Mouse (Mus musculus) hindbrain, embryonic 14.5 days (tissue): Measurements from ENCODE around the gene Sash1. TPM values are rescaled to one million over a fixed set of nuclear protein-coding genes. Genes with fewer than 3 reads are reported as not detected.

ENCODE experiments used
- ATAC-seq: fragments of 200-750 bp; cut with Nextera tagmentation; 2 replicates; pipeline ENCODE4 v1.8.0; 2017; ENCODE audit warnings: moderate number of reproducible peaks, mild to moderate bottlenecking, moderate TSS enrichment, moderate library complexity; ENCODE audit not compliant: low FRiP score
- DNase-seq: peaks from one replicate; pipeline ENCODE4 v3.0.0-alpha.2; 2015; ENCODE audit warnings: low spot score
- H3K27ac ChIP-seq: fragments of 300-500 bp; sonication (generic); 2 replicates; pipeline ENCODE4 v1.5.1; 2014; ENCODE audit warnings: mild to moderate bottlenecking, moderate library complexity
- H3K27me3 ChIP-seq: fragments of 300-500 bp; sonication (generic); 2 replicates; pipeline ENCODE4 v1.6.1; 2014; ENCODE audit warnings: mild to moderate bottlenecking, low read length, mixed read lengths; ENCODE audit not compliant: control insufficient read depth, insufficient read depth
- H3K36me3 ChIP-seq: fragments of 300-500 bp; sonication (generic); replicated peaks from 2 replicates; pipeline ENCODE4 v1.6.1; 2014; ENCODE audit not compliant: control insufficient read depth, insufficient read depth
- H3K4me1 ChIP-seq: fragments of 300-500 bp; sonication (generic); replicated peaks from 2 replicates; pipeline ENCODE4 v1.6.1; 2014; ENCODE audit warnings: antibody characterized with exemption, low read length, mixed read lengths; ENCODE audit not compliant: control insufficient read depth, insufficient read depth
- H3K4me2 ChIP-seq: fragments of 300-500 bp; sonication (generic); replicated peaks from 2 replicates; pipeline ENCODE4 v1.6.1; 2014; ENCODE audit warnings: mild to moderate bottlenecking, moderate library complexity
- H3K4me3 ChIP-seq: fragments of 300-500 bp; sonication (generic); replicated peaks from 2 replicates; pipeline ENCODE4 v1.5.1; 2014; ENCODE audit warnings: mild to moderate bottlenecking, low read length
- H3K9ac ChIP-seq: fragments of 300-500 bp; sonication (generic); 2 replicates; pipeline ENCODE4 v1.6.1; 2014
- H3K9me3 ChIP-seq: fragments of 300-500 bp; sonication (generic); 2 replicates; pipeline ENCODE4 v1.6.1; 2016; ENCODE audit warnings: low read length; ENCODE audit not compliant: control insufficient read depth
- WGBS: fragments of 180-500 bp; shearing (Covaris S2); extraction: QIAGEN DNeasy Blood & Tissue Kit; methylation state at CpG from one replicate; pipeline ENCODE4 v1.1.7; 2014; 5-methylcytosine and 5-hydroxymethylcytosine counted together
- polyA plus RNA-seq: library from polyadenylated mRNA; unstranded; fragments of >200 nt; fragmentation: Nextera tagmentation; extraction: Ambion mirVana; gene quantifications from 2 replicates; pipeline ENCODE4 v1.2.1, GENCODE M21; 2014

Sash1 gene
- polyA plus RNA-seq, 1 experiment from 2014 or later: 5.3 TPM

DNA sequence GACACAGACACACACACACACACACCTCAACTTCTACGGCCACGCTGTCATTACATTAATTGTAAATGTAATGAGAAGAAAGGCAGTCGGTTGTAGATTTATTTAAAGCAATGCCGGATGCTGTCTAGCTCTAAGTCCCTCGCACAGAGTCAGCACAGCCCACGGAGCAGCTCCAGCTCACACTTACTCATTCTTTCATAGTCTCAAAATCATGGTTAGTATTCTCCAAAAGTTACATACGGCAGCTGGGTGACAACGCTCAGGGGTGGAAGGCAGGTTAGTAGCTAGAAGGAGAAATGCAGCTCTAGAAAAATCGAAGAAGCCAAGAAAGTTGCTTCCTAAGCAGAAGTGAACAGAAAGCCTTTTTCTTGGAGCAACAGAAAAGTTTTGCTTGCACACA is 124.2 kb downstream of the Sash1 start:
- Histone ChIP-seq H3K4me2 (peak overlapping the region; percentile 52), H3K27ac (peak overlapping the region; percentile 67), H3K27me3 (no peaks in the 10 kb centered on the region), H3K4me3 (peak overlapping the region; percentile 24), H3K9me3 (no peaks in the 10 kb centered on the region), H3K4me1 (peaks cover 46% of the 10 kb centered on the region), H3K9ac (peak overlapping the region; percentile 49), H3K36me3 (no peaks in the 10 kb centered on the region)
- DNase-seq: no peak
- WGBS: 49% methylated on average over 9 of the region's 9 CpGs
- no peak for ATAC-seq

- peak overlapping the region; percentile 57 for H3K27ac ChIP-seq
- H3K36me3 ChIP-seq: no peaks in the 10 kb centered on the region
- H3K27me3 ChIP-seq: no peaks in the 10 kb centered on the region
- peaks cover 47% of the 10 kb centered on the region for H3K4me1 ChIP-seq
- no peaks in the 10 kb centered on the region for H3K9me3 ChIP-seq
- 11% methylated on average over 4 of the region's 4 CpGs for WGBS
- H3K4me3 ChIP-seq: peak overlapping the region; percentile 24; the same call in 1 of the 2 replicates
- DNase-seq: peak; percentile 68
- peak overlapping the region; percentile 52 for H3K4me2 ChIP-seq
- no peak overlapping the region for H3K9ac ChIP-seq
- peak; percentile 56 for ATAC-seq
These were observed 125.3 kb downstream of the Sash1 start for GRCm38 (mm10) chr10:8760598-8760997.

DNA sequence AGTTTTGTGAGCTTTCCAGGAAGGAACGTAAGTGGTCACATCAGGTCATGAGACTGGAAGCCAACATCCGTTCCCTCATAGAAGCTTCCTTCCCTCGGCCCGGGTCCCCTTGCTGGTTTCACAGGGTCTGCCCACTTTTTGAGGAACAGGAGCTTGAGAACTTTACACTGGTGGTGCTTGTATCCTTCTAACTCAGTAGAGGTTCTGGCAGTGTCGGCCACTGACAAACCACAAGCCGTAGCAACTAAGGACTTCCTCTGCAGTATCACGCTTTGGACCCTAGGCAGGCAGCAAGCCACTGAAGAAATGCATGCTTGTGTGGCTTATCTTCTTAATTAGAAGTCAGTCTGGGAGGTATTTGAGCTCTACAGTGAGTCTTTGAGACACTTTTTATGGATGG is 126.6 kb downstream of the Sash1 start:
- WGBS: 86% methylated on average over 7 of the region's 7 CpGs
- H3K4me1 ChIP-seq: peaks cover 47% of the 10 kb centered on the region
- H3K27ac ChIP-seq: no peak overlapping the region
- no peaks in the 10 kb centered on the region for H3K9me3 ChIP-seq
- H3K4me2 ChIP-seq: peak overlapping the region; percentile 55
- DNase-seq (no peak), ATAC-seq (no peak)
- H3K36me3 ChIP-seq: no peaks in the 10 kb centered on the region
- H3K4me3 ChIP-seq: no peak overlapping the region
- no peak overlapping the region for H3K9ac ChIP-seq
- H3K27me3 ChIP-seq: no peaks in the 10 kb centered on the region

DNA sequence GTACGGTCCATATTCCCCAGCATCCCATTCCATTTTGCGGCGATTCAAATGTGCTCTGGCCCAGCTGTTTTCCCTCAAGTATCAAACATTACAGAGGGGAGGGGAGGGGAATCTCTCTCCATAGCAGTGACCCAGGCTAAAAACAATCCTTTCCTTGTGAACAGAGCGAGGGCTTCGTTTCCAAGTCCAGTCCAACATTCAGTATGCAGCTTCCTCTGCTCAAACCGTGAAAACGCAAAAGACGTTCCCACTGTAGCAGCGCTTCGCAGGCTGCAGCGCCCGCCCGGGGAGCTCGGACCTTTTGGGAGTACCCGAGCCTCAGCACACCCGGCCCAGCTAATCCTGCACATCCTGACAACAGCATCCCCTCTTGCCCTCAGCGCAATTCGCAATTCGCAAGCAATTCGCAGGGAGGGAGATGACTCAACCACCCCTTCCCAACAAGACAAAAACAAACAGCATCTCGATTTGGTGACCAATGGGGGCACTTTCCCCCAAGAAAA is 128.4 kb downstream of the Sash1 start:
- H3K4me3 ChIP-seq: peak overlapping the region; percentile 27
- peak overlapping the region; percentile 55 for H3K4me2 ChIP-seq
- WGBS: 11% methylated on average over 21 of the region's 21 CpGs
- peak; percentile 41; the same call in 1 of the 2 replicates for ATAC-seq
- H3K27ac ChIP-seq: peak overlapping the region; percentile 82
- peaks cover 36% of the 10 kb centered on the region for H3K4me1 ChIP-seq
- DNase-seq: peak; percentile 47
- peak overlapping the region; percentile 61 for H3K9ac ChIP-seq
- H3K27me3 ChIP-seq: no peaks in the 10 kb centered on the region
- H3K36me3 ChIP-seq: no peaks in the 10 kb centered on the region
- H3K9me3 ChIP-seq: no peaks in the 10 kb centered on the region

- H3K4me1 ChIP-seq: peaks cover 29% of the 10 kb centered on the region
- no peaks in the 10 kb centered on the region for H3K27me3 ChIP-seq
- H3K9ac ChIP-seq: peak overlapping the region; percentile 61
- WGBS: 66% methylated on average over 11 of the region's 11 CpGs
- ATAC-seq (no peak), DNase-seq (no peak)
- peak overlapping the region; percentile 82 for H3K27ac ChIP-seq
- H3K4me3 ChIP-seq: peak overlapping the region; percentile 27; the same call in 1 of the 2 replicates
- H3K9me3 ChIP-seq: no peaks in the 10 kb centered on the region
- H3K36me3 ChIP-seq: no peaks in the 10 kb centered on the region
- peak overlapping the region; percentile 55 for H3K4me2 ChIP-seq
These were observed 129.1 kb downstream of the Sash1 start for GRCm38 (mm10) chr10:8756604-8757354.

DNA sequence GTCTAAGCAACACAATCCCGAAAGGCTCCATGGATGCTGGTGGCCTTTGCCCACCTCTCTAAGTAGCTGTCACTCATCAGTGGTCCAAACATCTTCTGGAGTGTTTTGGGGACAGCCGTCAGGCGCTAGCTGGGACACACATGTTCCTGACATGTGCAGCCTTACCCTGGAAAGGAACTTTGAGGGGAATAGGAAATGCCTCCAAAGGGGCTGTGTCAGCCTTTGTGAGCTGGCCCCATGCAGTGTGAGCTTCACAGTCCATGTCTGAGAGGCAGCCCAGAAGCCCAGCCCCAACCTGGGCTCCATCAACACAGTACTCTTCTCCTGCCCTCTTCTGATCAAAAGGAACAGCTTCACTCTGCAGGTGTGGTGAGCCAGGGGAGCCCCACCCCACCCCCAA is 132.5 kb downstream of the Sash1 start:
- no peaks in the 10 kb centered on the region for H3K27me3 ChIP-seq
- DNase-seq (no peak), ATAC-seq (no peak)
- no peak overlapping the region for H3K4me2 ChIP-seq
- H3K36me3 ChIP-seq: peaks cover 5% of the 10 kb centered on the region; the same call in 1 of the 2 replicates
- no peaks in the 10 kb centered on the region for H3K9me3 ChIP-seq
- WGBS: 90% methylated on average over 3 of the region's 3 CpGs
- H3K9ac ChIP-seq: no peak overlapping the region
- H3K27ac ChIP-seq: no peak overlapping the region
- H3K4me3 ChIP-seq: no peak overlapping the region
- H3K4me1 ChIP-seq: peaks cover 17% of the 10 kb centered on the region

DNA sequence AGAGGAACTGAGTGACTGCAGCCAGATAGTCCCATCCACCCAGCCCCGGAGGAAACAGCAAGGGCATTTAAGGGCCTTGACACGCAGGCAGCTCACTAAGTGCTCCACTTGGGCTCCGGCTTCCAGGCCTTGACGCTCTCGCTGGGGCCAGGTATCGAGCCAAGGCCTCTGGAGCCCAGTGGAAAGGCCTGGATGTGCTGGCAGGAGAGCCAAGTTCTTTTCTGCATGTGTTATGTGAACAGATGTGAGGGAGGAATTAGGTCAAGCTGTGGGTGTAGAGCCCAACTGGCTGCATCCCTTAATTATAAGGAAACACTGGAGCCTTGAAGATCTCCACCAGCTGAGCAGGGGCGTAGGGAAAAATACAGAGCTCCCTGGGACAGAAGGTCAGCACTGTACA is 133.4 kb downstream of the Sash1 start:
- Histone ChIP-seq H3K4me2 (no peak overlapping the region), H3K9ac (no peak overlapping the region), H3K27ac (no peak overlapping the region), H3K4me1 (peaks cover 9% of the 10 kb centered on the region), H3K36me3 (peaks cover 5% of the 10 kb centered on the region; the same call in 1 of the 2 replicates), H3K4me3 (no peak overlapping the region), H3K9me3 (no peaks in the 10 kb centered on the region), H3K27me3 (no peaks in the 10 kb centered on the region)
- no peak for DNase-seq
- WGBS: 59% methylated on average over 7 of the region's 7 CpGs
- ATAC-seq: no peak

- Histone ChIP-seq H3K4me1 (no peaks in the 10 kb centered on the region), H3K27ac (0 out of 2 replicates have a peak overlapping the region, but pooled peaks have one; percentile 0), H3K4me2 (no peak overlapping the region), H3K27me3 (no peaks in the 10 kb centered on the region), H3K9me3 (no peaks in the 10 kb centered on the region), H3K36me3 (peaks cover 5% of the 10 kb centered on the region; the same call in 1 of the 2 replicates), H3K4me3 (no peak overlapping the region), H3K9ac (no peak overlapping the region)
- WGBS: 43% methylated on average over 11 of the region's 11 CpGs
- peak; percentile 35; the same call in 1 of the 2 replicates for ATAC-seq
- DNase-seq: no peak
These were observed 136.3 kb downstream of the Sash1 start for GRCm38 (mm10) chr10:8749537-8749936.

DNA sequence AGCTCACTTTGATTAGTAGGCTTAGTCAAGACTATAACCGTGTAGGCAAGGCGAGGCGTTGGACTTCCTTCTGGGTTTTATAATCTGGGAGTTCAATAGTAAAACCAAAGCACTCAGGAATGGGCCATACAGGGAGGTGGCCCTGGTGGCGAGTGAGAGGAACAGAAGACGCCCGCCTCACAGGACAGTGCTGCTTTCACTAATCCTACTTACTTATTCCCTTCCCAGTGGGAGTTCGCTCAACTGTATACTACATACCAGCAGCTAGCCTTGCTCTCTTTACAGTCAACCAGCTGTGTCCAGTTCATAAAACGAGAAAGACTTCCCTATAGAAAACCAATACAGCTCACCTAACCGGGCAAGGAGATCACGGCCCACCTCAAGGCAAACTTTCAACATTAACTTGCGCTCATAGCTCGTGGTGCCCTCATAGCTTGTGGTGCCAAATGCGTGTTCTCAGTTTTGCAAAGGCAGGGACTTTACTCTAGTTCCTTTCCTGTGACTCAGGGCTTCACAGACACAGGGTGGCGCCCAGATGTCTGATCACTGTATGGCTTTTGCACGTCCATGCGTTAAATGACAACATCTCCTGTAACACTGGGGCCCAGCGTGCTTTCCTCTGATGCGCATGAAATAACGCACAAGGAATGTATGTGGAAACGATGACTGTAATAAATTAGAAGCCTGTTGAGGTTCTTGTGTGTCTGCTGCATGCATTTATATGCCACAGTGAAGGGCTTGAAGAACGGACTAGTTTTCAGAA is 138.2 kb downstream of the Sash1 start:
- WGBS: 74% methylated on average over 21 of the region's 21 CpGs
- H3K4me1 ChIP-seq: no peaks in the 10 kb centered on the region
- H3K27me3 ChIP-seq: no peaks in the 10 kb centered on the region
- H3K36me3 ChIP-seq: peaks cover 5% of the 10 kb centered on the region; the same call in 1 of the 2 replicates
- DNase-seq (no peak), ATAC-seq (no peak)
- no peak overlapping the region for H3K4me2 ChIP-seq
- H3K4me3 ChIP-seq: no peak overlapping the region
- H3K27ac ChIP-seq: no peak overlapping the region
- no peaks in the 10 kb centered on the region for H3K9me3 ChIP-seq
- no peak overlapping the region for H3K9ac ChIP-seq
